30 mouse cellular contexts compared by ENCODE assay signal in genomic region chr1:132794462-132794861, GRCm38 (mm10). TPM values are rescaled to one million over a fixed set of nuclear protein-coding genes. Genes with fewer than 3 reads are reported as not detected.
DNase-seq lines count a peak whose midpoint lies in the region; ATAC-seq and TF ChIP-seq lines count a peak whose summit lies in the region.
"Had no signal": no experiment of that assay in that cellular context is flagged by ENCODE, and none has a peak within 500 bp of the region (broad histone marks: within the 10 kb centered on the region; RNA-seq: fewer than 3 reads in every experiment).

No protein-coding gene starts in this region.

- no peak overlapping the region for H3K27ac ChIP-seq in MEL (ENCODE audit: control insufficient read depth, low read depth, low read length)
- no peak overlapping the region for H3K27ac ChIP-seq in intestine, embryonic 15.5 days
- H3K27ac ChIP-seq: embryonic facial prominence, embryonic 13.5 days; embryonic facial prominence, embryonic 15.5 days; forebrain, embryonic 10.5 days; forebrain, embryonic 12.5 days had no signal

- no peak overlapping the region for H3K4me2 ChIP-seq in intestine, embryonic 15.5 days (replicated peaks)
- H3K4me2 ChIP-seq: embryonic facial prominence, embryonic 13.5 days; embryonic facial prominence, embryonic 15.5 days; forebrain, embryonic 12.5 days had no signal

- no peaks in the 10 kb centered on the region for H3K79me2 ChIP-seq in MEL (ENCODE audit: control insufficient read depth, insufficient read depth, low read length, poor library complexity)

- TF ChIP-seq CTCF in MEL (IDR thresholded peaks at IDR 0.05 in 2 of 3, conservative IDR thresholded peaks at IDR 0.05 in 1 of 3; ENCODE audit: control insufficient read depth in 1 of 3, insufficient read depth in 1 of 3, low read depth in 2 of 3, low read length in 3 of 3, poor library complexity in 1 of 3, severe bottlenecking in 1 of 3) = no peak

- no peak for TF ChIP-seq RAD21 in MEL (IDR thresholded peaks at IDR 0.05; ENCODE audit: low read depth, low read length)

- H3K36me3 ChIP-seq in MEL (ENCODE audit: control insufficient read depth in 1 of 2, insufficient read depth in 2 of 2, low read length in 2 of 2) = no peaks in the 10 kb centered on the region
- H3K36me3 ChIP-seq in intestine, embryonic 15.5 days = no peaks in the 10 kb centered on the region
- H3K36me3 ChIP-seq: embryonic facial prominence, embryonic 13.5 days; embryonic facial prominence, embryonic 15.5 days; forebrain, embryonic 10.5 days; forebrain, embryonic 12.5 days; G1E had no signal

- peak; percentile 49 for DNase-seq in MEL (ENCODE audit: low read depth, low spot score)
- DNase-seq in spleen, postnatal 4 days (ENCODE audit: low spot score in 2 of 2) = no peak
- no peak for DNase-seq in right cerebral cortex, postnatal 25 days
- DNase-seq in ovary, postnatal 10 days (ENCODE audit: low spot score) = no peak
- DNase-seq: adrenal gland, adult 8-10 months; adrenal gland, postnatal 14 days; adrenal gland, postnatal 36 days; B cell, adult 2 months; cerebellum, adult 11-12 months; cerebellum, adult 2 months; cerebellum, adult 9-10 months; cerebellum, postnatal 10 days; cerebellum, postnatal 25 days; embryo, embryonic 11 days had no signal

- no peak overlapping the region for H3K4me3 ChIP-seq in MEL (ENCODE audit: control insufficient read depth in 1 of 2, insufficient read depth in 1 of 2, low read depth in 2 of 2, low read length in 2 of 2)
- no peak overlapping the region for H3K4me3 ChIP-seq in intestine, embryonic 15.5 days (replicated peaks)
- H3K4me3 ChIP-seq: embryonic facial prominence, embryonic 13.5 days; embryonic facial prominence, embryonic 15.5 days; erythroblast, embryonic 14.5 days; forebrain, embryonic 10.5 days; forebrain, embryonic 12.5 days had no signal

- no peak overlapping the region for H3K9ac ChIP-seq in MEL (ENCODE audit: control insufficient read depth, low read depth, low read length, poor library complexity, severe bottlenecking)
- H3K9ac ChIP-seq in intestine, embryonic 15.5 days = no peak overlapping the region
- H3K9ac ChIP-seq: embryonic facial prominence, embryonic 13.5 days; embryonic facial prominence, embryonic 15.5 days; forebrain, embryonic 12.5 days had no signal

- WGBS in intestine, embryonic 15.5 days = 83% methylated on average over 1 of the region's 1 CpGs

- TF ChIP-seq EP300 in MEL (IDR thresholded peaks at IDR 0.05; ENCODE audit: low read depth in 1 of 2, low read length in 2 of 2) = no peak

- no peaks in the 10 kb centered on the region; a peak in 1 of 4 replicates for H3K27me3 ChIP-seq in MEL (ENCODE audit: control insufficient read depth in 1 of 2, insufficient read depth in 2 of 2, low read length in 2 of 2)
- 0 out of 2 replicates have a peak, but pooled peaks cover 1% of the 10 kb centered on the region for H3K27me3 ChIP-seq in intestine, embryonic 15.5 days (replicated peaks)

- no peak for TF ChIP-seq POLR2A in MEL (IDR thresholded peaks at IDR 0.05; ENCODE audit: control insufficient read depth in 1 of 2, insufficient read depth in 1 of 2, low read depth in 1 of 2, low read length in 2 of 2, poor library complexity in 1 of 2)

- H3K4me1 ChIP-seq in MEL (ENCODE audit: control insufficient read depth in 1 of 2, insufficient read depth in 2 of 2, low read length in 2 of 2) = no peaks in the 10 kb centered on the region
- no peaks in the 10 kb centered on the region for H3K4me1 ChIP-seq in intestine, embryonic 15.5 days (replicated peaks)
- H3K4me1 ChIP-seq: embryonic facial prominence, embryonic 13.5 days; embryonic facial prominence, embryonic 15.5 days had no signal

- ATAC-seq in common myeloid progenitor, adult 5-6 weeks (replicated peaks; ENCODE audit: low read depth, poor library complexity, severe bottlenecking) = peak; percentile 70
- peak; percentile 44 to 61; a peak in 3 of 4 replicates for ATAC-seq in hematopoietic stem cell, adult 5-6 weeks (replicated peaks in 1 of 2; ENCODE audit: insufficient read depth in 1 of 2, low FRiP score in 2 of 2, low TSS enrichment in 1 of 2, low read depth in 1 of 2, poor library complexity in 2 of 2, severe bottlenecking in 2 of 2)
- peak; percentile 76 for ATAC-seq in megakaryocyte progenitor cell, adult 5-6 weeks (replicated peaks; ENCODE audit: poor library complexity)
- no peak for ATAC-seq in intestine, embryonic 15.5 days
- ATAC-seq: activated CD4-positive, CD25-positive, alpha-beta regulatory T cell, adult 4 months; CD4-positive, CD25-positive, alpha-beta regulatory T cell, adult 4 months; forebrain, embryonic 14.5 days; forebrain, embryonic 16.5 days; Patski had no signal

- H3K9me3 ChIP-seq in MEL (replicated peaks; ENCODE audit: insufficient read depth, low read length) = no peaks in the 10 kb centered on the region
- no peaks in the 10 kb centered on the region for H3K9me3 ChIP-seq in intestine, embryonic 15.5 days
- H3K9me3 ChIP-seq: embryonic facial prominence, embryonic 13.5 days; embryonic facial prominence, embryonic 15.5 days; forebrain, embryonic 10.5 days; forebrain, embryonic 12.5 days; G1E had no signal

TF ChIP-seq in MEL, 35 proteins besides CTCF, POLR2A, EP300 and RAD21:
- TF ChIP-seq MXI1 (IDR thresholded peaks at IDR 0.05; ENCODE audit: low read depth, low read length) (no peak), SIN3A (IDR thresholded peaks at IDR 0.05; ENCODE audit: low read length) (no peak), MAZ (IDR thresholded peaks at IDR 0.05; ENCODE audit: low read depth, low read length) (no peak), CHD2 (IDR thresholded peaks at IDR 0.05; ENCODE audit: low read length) (no peak), TAL1 (IDR thresholded peaks at IDR 0.05; ENCODE audit: low read length) (no peak), MEF2A (IDR thresholded peaks at IDR 0.05; ENCODE audit: extremely low read depth, insufficient replicate concordance, low read depth, low read length, poor library complexity, severe bottlenecking) (no peak), TCF12 (IDR thresholded peaks at IDR 0.05; ENCODE audit: low read depth, low read length) (no peak), MAFK (IDR thresholded peaks at IDR 0.05; ENCODE audit: borderline replicate concordance, low read depth, low read length) (no peak), BHLHE40 (IDR thresholded peaks at IDR 0.05; ENCODE audit: borderline replicate concordance, low read depth, low read length) (no peak), TBP (IDR thresholded peaks at IDR 0.05; ENCODE audit: low read depth, low read length) (no peak), E2F4 (IDR thresholded peaks at IDR 0.05; ENCODE audit: borderline replicate concordance, low read depth, low read length) (no peak), GATA1 (IDR thresholded peaks at IDR 0.05; ENCODE audit: low read depth, low read length) (no peak), USF2 (IDR thresholded peaks at IDR 0.05; ENCODE audit: borderline replicate concordance in 1 of 2, insufficient read depth in 1 of 2, low read depth in 1 of 2, low read length in 2 of 2) (no peak), ZNF384 (IDR thresholded peaks at IDR 0.05; ENCODE audit: low read depth, low read length) (no peak), GABPA (IDR thresholded peaks at IDR 0.05; ENCODE audit: low read depth, low read length) (no peak), NRF1 (IDR thresholded peaks at IDR 0.05; ENCODE audit: insufficient read depth, low read depth, low read length, poor library complexity, severe bottlenecking) (no peak), RCOR1 (IDR thresholded peaks at IDR 0.05; ENCODE audit: low read depth, low read length) (no peak), HCFC1 (IDR thresholded peaks at IDR 0.05; ENCODE audit: low read depth, low read length) (no peak)

RNA-seq across cellular contexts. Expression of gene Nfasc, which starts 52.9 kb away (rescaled TPM):
- not detected in 2 replicates for total RNA-seq in MEL (2012; rRNA removed)
- not detected for polyA plus RNA-seq in MEL (2012; ENCODE audit: insufficient read depth in 1 of 2, insufficient read length in 2 of 2, low read depth in 1 of 2, low replicate concordance in 2 of 2, missing spikeins in 1 of 2)
- not detected in 2 replicates for total RNA-seq in common myeloid progenitor, adult 5-6 weeks (2017)
- not detected in 2 replicates for total RNA-seq in hematopoietic stem cell, adult 5-6 weeks (2017)
- not detected in 2 replicates for total RNA-seq in megakaryocyte progenitor cell, adult 5-6 weeks (2015)
- not detected in 2 replicates for total RNA-seq in megakaryocyte progenitor cell, adult 5-6 weeks (2017)
- polyA plus RNA-seq in intestine, embryonic 15.5 days (2015; fragmentation: Nextera tagmentation; extraction: Ambion mirVana) = 2.9 and 4.3 TPM in 2 replicates
- total RNA-seq: CH12.LX had no signal
- polyA plus RNA-seq: activated CD4-positive, CD25-positive, alpha-beta regulatory T cell, adult 4 months; CD4-positive, CD25-positive, alpha-beta regulatory T cell, adult 4 months; erythroblast, embryonic 14.5 days; G1E; Patski had no signal
